ENCODE assay signal across 18 mouse cellular contexts in genomic region chr3:107964026-107964425, GRCm38 (mm10). TPM values are rescaled to one million over a fixed set of nuclear protein-coding genes. Genes with fewer than 3 reads are reported as not detected.
DNase-seq lines count a peak whose midpoint lies in the region; ATAC-seq lines count a peak whose summit lies in the region.
"Had no signal": no experiment of that assay in that cellular context is flagged by ENCODE, and none has a peak within 500 bp of the region (broad histone marks: within the 10 kb centered on the region; RNA-seq: fewer than 3 reads in every experiment).

No protein-coding gene starts in this region.

- no peak overlapping the region for H3K4me3 ChIP-seq in midbrain, embryonic 10.5 days
- H3K4me3 ChIP-seq in midbrain, embryonic 14.5 days (replicated peaks; ENCODE audit: low read depth, low read length), result no peak overlapping the region
- no peak overlapping the region for H3K4me3 ChIP-seq in intestine, embryonic 15.5 days (replicated peaks)
- peak overlapping the region; percentile 81 for H3K4me3 ChIP-seq in megakaryocyte, embryonic 14.5 days (replicated peaks)
- H3K4me3 ChIP-seq: embryonic facial prominence, embryonic 13.5 days; forebrain, embryonic 12.5 days; neural tube, embryonic 13.5 days had no signal

- 82% methylated on average over 4 of the region's 4 CpGs for WGBS in midbrain, embryonic 10.5 days
- WGBS in midbrain, embryonic 14.5 days, result 81% methylated on average over 4 of the region's 4 CpGs
- 82% methylated on average over 4 of the region's 4 CpGs for WGBS in intestine, embryonic 15.5 days

- H3K27ac ChIP-seq in midbrain, embryonic 10.5 days (replicated peaks), result peak overlapping the region; percentile 69
- H3K27ac ChIP-seq in midbrain, embryonic 14.5 days (replicated peaks; ENCODE audit: low read depth, low read length), result no peak overlapping the region
- H3K27ac ChIP-seq in intestine, embryonic 15.5 days, result 0 out of 2 replicates have a peak overlapping the region, but pooled peaks have one; percentile 17
- H3K27ac ChIP-seq: embryonic facial prominence, embryonic 13.5 days; forebrain, embryonic 12.5 days; hindbrain, postnatal 0 days; neural tube, embryonic 13.5 days had no signal

- no peak overlapping the region for H3K9ac ChIP-seq in midbrain, embryonic 14.5 days (replicated peaks; ENCODE audit: low read length)
- H3K9ac ChIP-seq in intestine, embryonic 15.5 days, result no peak overlapping the region
- H3K9ac ChIP-seq: embryonic facial prominence, embryonic 13.5 days; forebrain, embryonic 12.5 days; neural tube, embryonic 13.5 days had no signal

- no peaks in the 10 kb centered on the region for H3K36me3 ChIP-seq in midbrain, embryonic 10.5 days
- H3K36me3 ChIP-seq in midbrain, embryonic 14.5 days (ENCODE audit: control insufficient read depth, insufficient read depth, low read length), result no peaks in the 10 kb centered on the region
- H3K36me3 ChIP-seq in intestine, embryonic 15.5 days, result no peaks in the 10 kb centered on the region
- H3K36me3 ChIP-seq in megakaryocyte, embryonic 14.5 days (replicated peaks; ENCODE audit: low read length), result no peaks in the 10 kb centered on the region
- H3K36me3 ChIP-seq: embryonic facial prominence, embryonic 13.5 days; forebrain, embryonic 12.5 days; neural tube, embryonic 13.5 days had no signal

- no peak for ATAC-seq in midbrain, embryonic 14.5 days (ENCODE audit: low FRiP score, low TSS enrichment)
- ATAC-seq in intestine, embryonic 15.5 days, result no peak
- ATAC-seq: Patski had no signal

- H3K27me3 ChIP-seq in midbrain, embryonic 10.5 days (ENCODE audit: low read depth, poor library complexity, severe bottlenecking), result no peaks in the 10 kb centered on the region
- H3K27me3 ChIP-seq in midbrain, embryonic 14.5 days (ENCODE audit: control insufficient read depth, insufficient read depth, low read length), result no peaks in the 10 kb centered on the region
- no peaks in the 10 kb centered on the region for H3K27me3 ChIP-seq in intestine, embryonic 15.5 days (replicated peaks)
- H3K27me3 ChIP-seq in megakaryocyte, embryonic 14.5 days (replicated peaks), result peaks cover 39% of the 10 kb centered on the region
- H3K27me3 ChIP-seq: embryonic facial prominence, embryonic 13.5 days; forebrain, embryonic 12.5 days; neural tube, embryonic 13.5 days; Patski had no signal

- H3K4me2 ChIP-seq in midbrain, embryonic 14.5 days (ENCODE audit: low read length), result no peak overlapping the region
- no peak overlapping the region for H3K4me2 ChIP-seq in intestine, embryonic 15.5 days (replicated peaks)
- H3K4me2 ChIP-seq: embryonic facial prominence, embryonic 13.5 days; forebrain, embryonic 12.5 days; neural tube, embryonic 13.5 days had no signal

- no peaks in the 10 kb centered on the region for H3K9me3 ChIP-seq in midbrain, embryonic 10.5 days (replicated peaks)
- H3K9me3 ChIP-seq in midbrain, embryonic 14.5 days (ENCODE audit: control insufficient read depth, low read length), result no peaks in the 10 kb centered on the region
- no peaks in the 10 kb centered on the region for H3K9me3 ChIP-seq in intestine, embryonic 15.5 days
- H3K9me3 ChIP-seq in megakaryocyte, embryonic 14.5 days, result no peaks in the 10 kb centered on the region
- H3K9me3 ChIP-seq: embryonic facial prominence, embryonic 13.5 days; forebrain, embryonic 12.5 days; neural tube, embryonic 13.5 days had no signal

- H3K4me1 ChIP-seq in midbrain, embryonic 10.5 days, result peaks cover 17% of the 10 kb centered on the region
- peaks cover 7% of the 10 kb centered on the region; the same call in 1 of the 2 replicates for H3K4me1 ChIP-seq in midbrain, embryonic 14.5 days (ENCODE audit: control insufficient read depth, insufficient read depth, low read length)
- H3K4me1 ChIP-seq in intestine, embryonic 15.5 days (replicated peaks), result 0 out of 2 replicates have a peak, but pooled peaks cover 5% of the 10 kb centered on the region
- peaks cover 28% of the 10 kb centered on the region for H3K4me1 ChIP-seq in megakaryocyte, embryonic 14.5 days
- H3K4me1 ChIP-seq: embryonic facial prominence, embryonic 13.5 days had no signal

- no peak for DNase-seq in midbrain, embryonic 10.5 days (ENCODE audit: low spot score)
- DNase-seq in midbrain, embryonic 14.5 days, result no peak
- DNase-seq in layer of hippocampus, postnatal 10 days (ENCODE audit: low spot score in 2 of 2), result no peak
- DNase-seq in urinary bladder, postnatal 4 days (ENCODE audit: low spot score in 2 of 2), result no peak
- DNase-seq in lung, postnatal 36 days, result no peak
- DNase-seq: cerebellum, postnatal 14 days; heart, adult 18-20 months; kidney, adult 9 months; left cerebral cortex, postnatal 4 days had no signal

RNA-seq across cellular contexts. Expression of gene Gstm3, which starts 5.1 kb away (rescaled TPM):
- not detected in 2 replicates for polyA plus RNA-seq in midbrain, embryonic 10.5 days (2016; fragmentation: Nextera tagmentation; extraction: Ambion mirVana)
- polyA plus RNA-seq in midbrain, embryonic 14.5 days (2014; fragmentation: Nextera tagmentation; extraction: Ambion mirVana), result not detected in 2 replicates
- polyA plus RNA-seq in intestine, embryonic 15.5 days (2015; fragmentation: Nextera tagmentation; extraction: Ambion mirVana), result 153 and 154 TPM in 2 replicates
- not detected in 2 replicates for polyA plus RNA-seq in megakaryocyte, embryonic 14.5 days (2012; ENCODE audit: insufficient read depth, low replicate concordance)
- total RNA-seq in layer of hippocampus, postnatal 10 days (2021), result not detected
- total RNA-seq: heart, adult 18-20 months; heart, postnatal 25 days; hindbrain, postnatal 0 days; left cerebral cortex, postnatal 4 days; monocyte, adult 5-6 weeks had no signal
- polyA plus RNA-seq: embryonic facial prominence, embryonic 13.5 days; forebrain, embryonic 12.5 days; neural tube, embryonic 13.5 days; Patski had no signal

RNA-seq across cellular contexts. Expression of gene Gstm6, which starts 20.5 kb away (rescaled TPM):
- polyA plus RNA-seq in midbrain, embryonic 10.5 days (2016; fragmentation: Nextera tagmentation; extraction: Ambion mirVana), result 13.1 and 13.4 TPM in 2 replicates
- 13.3 and 14.4 TPM in 2 replicates for polyA plus RNA-seq in midbrain, embryonic 14.5 days (2014; fragmentation: Nextera tagmentation; extraction: Ambion mirVana)
- 16.9 and 19.1 TPM in 2 replicates for polyA plus RNA-seq in intestine, embryonic 15.5 days (2015; fragmentation: Nextera tagmentation; extraction: Ambion mirVana)
- not detected in 2 replicates for polyA plus RNA-seq in megakaryocyte, embryonic 14.5 days (2012; ENCODE audit: insufficient read depth, low replicate concordance)
- total RNA-seq in layer of hippocampus, postnatal 10 days (2021), result 10 to 100 TPM in 1 of 2 experiments, 1 to 10 TPM in 1; 8.8 to 12.0 TPM
- total RNA-seq: monocyte, adult 5-6 weeks had no signal

RNA-seq across cellular contexts. Expression of gene Gstm2, which starts 22.2 kb away (rescaled TPM):
- 11.6 and 12.6 TPM in 2 replicates for polyA plus RNA-seq in midbrain, embryonic 10.5 days (2016; fragmentation: Nextera tagmentation; extraction: Ambion mirVana)
- 1.4 and 6.2 TPM in 2 replicates for polyA plus RNA-seq in midbrain, embryonic 14.5 days (2014; fragmentation: Nextera tagmentation; extraction: Ambion mirVana)
- polyA plus RNA-seq in intestine, embryonic 15.5 days (2015; fragmentation: Nextera tagmentation; extraction: Ambion mirVana), result 184 and 198 TPM in 2 replicates
- 0.83 TPM in 1 of 2 replicates, not detected in the other for polyA plus RNA-seq in megakaryocyte, embryonic 14.5 days (2012; ENCODE audit: insufficient read depth, low replicate concordance)
- 1 to 10 TPM; 2.3 to 4.0 TPM for total RNA-seq in layer of hippocampus, postnatal 10 days (2021)
- total RNA-seq: monocyte, adult 5-6 weeks had no signal

RNA-seq across cellular contexts. Expression of gene Gstm7, which starts 32.4 kb away (rescaled TPM):
- polyA plus RNA-seq in midbrain, embryonic 10.5 days (2016; fragmentation: Nextera tagmentation; extraction: Ambion mirVana), result 20.6 and 39.5 TPM in 2 replicates
- 83.0 and 85.0 TPM in 2 replicates for polyA plus RNA-seq in midbrain, embryonic 14.5 days (2014; fragmentation: Nextera tagmentation; extraction: Ambion mirVana)
- 26.1 and 32.5 TPM in 2 replicates for polyA plus RNA-seq in intestine, embryonic 15.5 days (2015; fragmentation: Nextera tagmentation; extraction: Ambion mirVana)
- not detected in 2 replicates for polyA plus RNA-seq in megakaryocyte, embryonic 14.5 days (2012; ENCODE audit: insufficient read depth, low replicate concordance)
- total RNA-seq in layer of hippocampus, postnatal 10 days (2021), result 10 to 100 TPM; 60.7 to 70.1 TPM
- total RNA-seq: monocyte, adult 5-6 weeks had no signal

RNA-seq across cellular contexts. Expression of gene Gstm1, which starts 53.7 kb away (rescaled TPM):
- polyA plus RNA-seq in midbrain, embryonic 10.5 days (2016; fragmentation: Nextera tagmentation; extraction: Ambion mirVana), result 34.1 and 35.0 TPM in 2 replicates
- polyA plus RNA-seq in midbrain, embryonic 14.5 days (2014; fragmentation: Nextera tagmentation; extraction: Ambion mirVana), result 58.9 and 87.2 TPM in 2 replicates
- 335 and 425 TPM in 2 replicates for polyA plus RNA-seq in intestine, embryonic 15.5 days (2015; fragmentation: Nextera tagmentation; extraction: Ambion mirVana)
- 55.5 and 118 TPM in 2 replicates for polyA plus RNA-seq in megakaryocyte, embryonic 14.5 days (2012; ENCODE audit: insufficient read depth, low replicate concordance)
- total RNA-seq in layer of hippocampus, postnatal 10 days (2021), result 100 to 1,000 TPM in 1 of 2 experiments, 10 to 100 TPM in 1; 94.4 to 102 TPM

Comparison
In these comparisons a context has a peak if more than half of its experiments do, and no peak if none do; other contexts are left out.
1. RNA of gene Gstm3, which starts 5.1 kb away (polyA plus RNA-seq): 153 to 154 TPM in intestine, embryonic 15.5 days; not detected in megakaryocyte, embryonic 14.5 days, not detected in midbrain, embryonic 10.5 days and not detected in midbrain, embryonic 14.5 days; every median in the first group is over 100 times any median in the second.
2. RNA of gene Gstm6, which starts 20.5 kb away (polyA plus RNA-seq): 16.9 to 19.1 TPM in intestine, embryonic 15.5 days, 13.3 to 14.4 TPM in midbrain, embryonic 14.5 days and 13.1 to 13.4 TPM in midbrain, embryonic 10.5 days; not detected in megakaryocyte, embryonic 14.5 days; every median in the first group is over 10 times any median in the second.
3. RNA of gene Gstm2, which starts 22.2 kb away (polyA plus RNA-seq): 184 to 198 TPM in intestine, embryonic 15.5 days; 11.6 to 12.6 TPM in midbrain, embryonic 10.5 days, 1.4 to 6.2 TPM in midbrain, embryonic 14.5 days and 0.83 TPM in megakaryocyte, embryonic 14.5 days; every median in the first group is over 10 times any median in the second.